Mouse (Mus musculus): ENCODE results near the gene Nmd3.
A peak's percentile ranks its signal among the peaks of the same experiment; 100 is the strongest.

Nmd3 gene

DNA sequence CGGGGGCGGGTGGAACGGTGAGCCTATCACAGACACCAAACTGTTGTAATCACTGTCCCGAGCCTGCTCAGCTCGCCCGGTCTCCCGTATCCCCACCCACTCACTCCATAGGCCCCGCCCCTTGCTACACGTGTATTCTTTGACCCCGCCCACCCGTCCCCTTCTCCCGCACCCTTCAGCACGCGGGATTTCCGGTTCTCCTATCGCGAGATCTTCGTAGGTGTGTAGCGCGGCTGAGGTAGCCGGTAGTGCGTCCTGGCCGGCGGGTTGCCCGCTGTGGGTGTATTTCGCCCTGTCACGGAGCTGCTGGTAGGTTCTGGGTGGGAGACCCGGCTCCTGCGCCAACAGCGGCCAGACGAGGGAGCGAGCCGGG is at the start of gene Nmd3:
Nmd3 (plus strand) TSS at position 172 of the 373 bp plus-strand sequence.
- DNase-seq (ENCODE audit: low read depth in 1 of 2, low spot score in 2 of 2) = peak; percentile 40 to 73

DNA sequence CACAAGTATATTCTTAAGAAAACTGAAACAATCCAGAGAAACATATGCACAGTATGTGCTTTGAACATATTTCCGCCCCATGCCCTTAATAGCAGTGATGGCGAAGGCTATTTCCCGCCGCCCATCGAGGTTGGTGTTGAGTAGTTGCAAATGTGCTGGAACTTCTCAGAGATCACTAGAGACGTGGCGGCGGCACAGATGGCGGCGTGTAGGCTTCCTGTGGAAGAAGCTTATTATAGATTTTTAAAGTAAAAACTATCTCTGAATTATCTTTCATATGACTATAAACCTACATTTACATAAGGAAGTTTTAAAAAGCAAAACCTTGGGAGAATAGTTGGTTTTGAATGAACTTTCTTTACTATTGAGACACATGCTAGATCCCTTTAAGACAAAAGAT is 48.4 kb upstream of the Nmd3 start:
- no peak for DNase-seq (ENCODE audit: low read depth in 1 of 2, low spot score in 2 of 2)

DNA sequence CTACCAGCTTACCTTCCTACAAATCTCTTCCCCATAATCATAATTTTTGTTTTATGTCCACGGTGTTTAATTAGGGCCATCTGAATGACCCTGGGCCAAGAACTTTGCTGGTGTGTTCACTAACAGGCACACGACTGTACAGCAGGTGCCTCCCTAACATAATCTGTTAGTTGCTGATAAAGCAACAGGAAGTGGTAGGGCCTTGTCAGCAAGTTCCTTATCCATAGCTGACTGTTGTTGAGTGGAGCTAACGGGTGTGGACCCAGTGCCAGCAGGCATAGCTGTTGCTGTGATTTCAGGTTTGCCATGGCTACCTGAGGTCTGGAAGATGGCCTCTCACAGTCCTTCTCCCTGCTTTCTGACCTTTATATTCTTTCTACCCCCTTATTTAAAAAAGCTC is 47.6 kb upstream of the Nmd3 start:
- DNase-seq (ENCODE audit: low read depth in 1 of 2, low spot score in 2 of 2) = no peak

DNA sequence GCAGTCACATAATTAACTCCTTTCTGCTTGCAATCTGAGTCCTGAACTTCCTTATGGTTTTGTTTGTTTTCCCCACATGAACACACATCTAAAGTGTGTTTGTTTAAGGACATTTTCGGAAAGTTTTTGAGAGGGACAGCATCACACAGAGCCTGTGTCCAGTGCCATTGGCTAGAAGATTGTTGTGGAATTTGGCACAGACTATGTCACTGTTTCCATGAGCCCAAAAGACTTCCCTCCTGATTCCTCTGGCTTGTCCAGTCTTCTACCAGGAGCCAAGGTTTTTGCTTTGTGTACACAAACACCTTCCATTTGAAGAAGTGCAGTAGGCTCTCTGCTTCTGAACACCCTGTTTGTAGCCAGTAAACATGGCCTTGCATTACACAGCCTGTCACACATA is 32.0 kb upstream of the Nmd3 start:
- no peak for DNase-seq (ENCODE audit: low read depth in 1 of 2, low spot score in 2 of 2)

DNA sequence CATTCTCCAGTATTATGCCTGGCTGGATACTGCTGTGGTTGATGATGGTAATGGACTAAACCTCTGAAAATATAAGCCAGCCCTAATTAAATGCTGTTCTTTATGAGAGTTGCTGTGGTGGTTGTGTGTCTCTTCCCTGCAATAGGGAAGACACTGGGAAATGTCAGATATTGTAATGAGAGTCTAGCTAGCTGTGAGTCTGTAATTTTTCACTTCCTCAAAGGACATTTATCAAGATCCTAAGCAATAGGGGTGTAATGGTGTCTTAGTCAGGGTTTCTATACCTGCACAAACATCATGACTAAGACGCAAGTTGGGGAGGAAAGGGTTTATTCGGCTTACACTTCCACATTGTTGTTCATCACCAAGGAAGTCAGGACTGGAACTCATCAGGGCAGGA is 30.8 kb upstream of the Nmd3 start:
- no peak for DNase-seq (ENCODE audit: low read depth in 1 of 2, low spot score in 2 of 2)

DNA sequence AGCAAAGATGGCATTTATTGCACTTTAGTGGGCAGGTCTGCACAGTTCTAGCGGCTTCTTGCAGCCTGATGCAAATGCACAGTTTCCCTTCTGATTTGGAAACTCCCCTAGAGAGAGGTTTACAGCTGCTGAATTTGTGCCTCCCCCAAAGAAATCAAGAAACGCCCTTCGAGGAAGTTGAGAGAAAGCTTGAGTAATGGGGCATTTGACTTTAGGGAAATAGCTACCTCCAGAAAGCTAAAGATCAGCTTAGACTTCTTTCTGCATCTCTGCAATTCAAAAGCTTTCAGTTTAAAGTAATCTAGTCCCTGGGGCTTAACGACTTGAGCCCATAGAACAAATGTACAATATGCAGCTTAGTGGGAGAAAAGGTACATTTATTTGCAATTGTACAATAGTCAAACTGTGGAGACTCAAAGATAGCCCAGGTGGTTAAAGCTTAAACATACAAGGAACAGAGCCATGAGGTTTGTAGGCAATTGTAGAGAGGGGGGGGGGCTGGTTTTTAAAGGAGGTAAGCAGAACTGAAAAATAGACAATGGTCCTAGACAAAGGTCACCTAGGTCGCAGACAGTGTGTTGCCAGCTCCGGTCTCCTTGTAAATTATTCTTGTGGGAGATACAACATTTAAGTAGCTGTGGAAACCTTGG is 21.8 kb upstream of the Nmd3 start:
- DNase-seq (ENCODE audit: low read depth in 1 of 2, low spot score in 2 of 2) = peak; percentile 6 to 17

DNA sequence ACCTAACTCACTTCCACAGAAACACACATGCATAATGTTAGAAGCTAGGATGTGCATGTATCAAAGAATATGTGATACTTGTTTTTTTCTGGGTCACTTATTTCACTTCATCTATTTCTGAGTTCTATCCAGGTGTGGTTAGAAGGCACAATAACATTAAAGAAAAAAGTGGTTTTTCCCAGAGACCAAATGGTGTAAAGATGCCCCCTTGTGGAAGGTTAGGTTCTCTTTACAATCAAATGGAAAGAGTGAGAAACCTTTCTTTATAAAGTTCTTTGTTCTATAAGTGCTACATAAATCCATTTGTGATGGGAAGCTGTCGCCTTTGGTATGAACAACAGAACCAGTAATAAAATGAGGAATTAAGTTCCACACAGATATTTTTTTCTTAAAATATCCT is 19.9 kb upstream of the Nmd3 start:
- DNase-seq (ENCODE audit: low read depth in 1 of 2, low spot score in 2 of 2) = no peak

DNA sequence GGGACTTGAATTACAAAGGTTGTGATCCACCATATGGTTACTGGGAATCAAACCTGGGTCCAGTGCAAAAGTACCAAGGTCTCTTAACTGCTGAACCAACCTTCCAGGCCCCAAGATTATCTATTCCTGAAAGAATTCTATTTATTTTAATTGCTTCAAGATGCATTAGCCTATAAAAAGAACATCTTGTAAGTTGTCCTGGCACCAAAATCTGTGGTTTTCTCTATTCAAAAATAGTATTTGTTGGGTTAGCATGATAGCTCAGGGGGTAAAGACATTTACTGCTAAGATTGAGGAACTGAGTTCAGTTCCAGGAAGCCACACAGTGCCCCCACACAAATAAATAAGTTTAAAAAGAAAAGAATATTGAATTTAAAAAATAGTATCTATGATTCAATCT is 19.4 kb upstream of the Nmd3 start:
- no peak for DNase-seq (ENCODE audit: low read depth in 1 of 2, low spot score in 2 of 2)

DNA sequence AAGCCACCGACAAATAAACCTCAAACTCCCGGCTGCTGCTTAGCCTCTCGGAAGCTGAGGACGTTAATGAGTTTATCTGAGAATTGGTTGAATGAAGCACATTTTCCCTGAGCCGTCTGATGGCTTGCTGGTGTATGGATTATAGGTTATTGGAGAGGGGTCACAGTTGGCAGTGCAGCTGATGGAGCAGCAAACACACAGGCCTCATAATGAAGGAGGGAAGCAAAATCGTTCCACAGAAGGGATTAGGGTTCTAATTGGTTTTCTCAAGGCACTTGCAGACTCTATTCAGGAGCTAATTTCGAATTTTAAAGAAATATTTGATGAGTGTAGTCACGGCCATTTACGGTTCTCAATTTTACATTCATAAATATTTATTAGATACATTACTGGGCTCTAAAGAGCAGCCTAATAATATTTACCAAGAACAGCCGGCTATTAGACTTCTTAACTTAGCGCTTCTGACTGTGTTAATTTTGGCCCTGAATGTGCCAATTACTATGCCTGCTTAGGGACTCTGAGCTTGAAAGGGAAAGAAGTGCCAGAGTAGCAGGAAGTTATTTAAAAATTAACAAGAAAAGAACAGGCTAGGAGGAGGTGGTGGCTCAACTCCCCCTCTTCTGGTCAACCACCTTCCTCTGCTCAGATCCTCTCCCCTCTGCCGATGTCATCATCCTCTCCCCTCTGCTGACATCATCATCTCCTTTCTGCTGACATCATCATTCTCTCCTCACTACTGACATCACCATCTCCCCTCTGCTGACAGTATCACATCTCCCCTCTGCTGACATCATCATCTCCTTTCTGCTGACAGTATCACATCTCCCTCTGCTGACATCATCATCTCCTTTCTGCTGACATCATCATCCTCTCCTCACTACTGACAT is 12.5 kb upstream of the Nmd3 start:
- no peak for DNase-seq (ENCODE audit: low read depth in 1 of 2, low spot score in 2 of 2)

DNA sequence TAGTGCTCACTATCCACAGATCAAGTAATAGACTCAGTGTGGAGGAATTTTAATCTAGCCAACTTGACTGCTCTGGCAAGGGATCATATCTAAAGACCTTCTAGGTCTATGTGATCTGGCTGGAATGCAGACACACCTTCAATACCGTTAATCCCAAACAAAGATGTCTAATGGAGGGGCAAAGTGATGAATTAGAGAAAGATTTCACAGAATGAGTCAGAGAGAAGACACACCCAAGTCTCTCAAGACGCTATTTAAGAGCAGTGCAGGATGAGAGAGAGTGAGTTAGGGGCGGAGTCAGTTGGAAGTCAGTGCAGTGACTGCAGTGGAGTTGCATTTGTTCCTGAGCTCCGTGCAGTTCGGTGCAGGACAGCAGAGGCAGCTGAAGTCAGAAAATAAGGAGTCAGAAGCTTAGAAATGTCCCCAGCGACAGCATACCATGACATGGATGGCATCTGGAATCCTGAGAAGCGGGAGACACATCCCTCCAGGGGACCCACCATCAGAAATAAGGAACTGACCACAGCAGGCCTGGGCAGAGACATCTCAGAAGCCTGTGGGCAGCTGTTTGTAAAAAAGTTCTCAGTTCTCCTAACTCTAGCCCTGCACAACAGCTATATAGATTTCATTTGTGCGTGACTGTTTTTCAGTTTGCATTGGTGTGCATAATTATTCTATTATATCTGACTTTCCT is 9.7 kb upstream of the Nmd3 start:
- DNase-seq (ENCODE audit: low read depth in 1 of 2, low spot score in 2 of 2) = no peak

DNA sequence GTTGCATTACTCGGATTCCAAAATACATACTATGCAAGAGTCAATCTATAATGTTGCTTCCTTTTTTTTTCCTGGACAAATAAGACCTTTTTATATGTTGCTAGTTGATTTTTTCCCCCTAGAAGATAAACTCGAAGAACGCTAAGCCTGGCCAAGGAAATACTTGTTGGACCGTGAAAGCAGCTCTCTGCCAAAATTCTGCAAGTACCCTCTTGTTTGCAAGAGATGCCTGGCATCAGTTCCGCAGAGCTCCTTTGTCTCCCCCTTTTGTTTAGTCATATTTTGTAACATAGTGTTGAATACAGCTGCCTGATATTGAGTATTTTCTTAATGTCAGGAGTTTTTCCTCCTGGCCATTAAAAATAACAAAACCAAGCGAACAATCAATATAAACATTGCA is 4.3 kb upstream of the Nmd3 start:
- no peak for DNase-seq (ENCODE audit: low read depth in 1 of 2, low spot score in 2 of 2)

DNA sequence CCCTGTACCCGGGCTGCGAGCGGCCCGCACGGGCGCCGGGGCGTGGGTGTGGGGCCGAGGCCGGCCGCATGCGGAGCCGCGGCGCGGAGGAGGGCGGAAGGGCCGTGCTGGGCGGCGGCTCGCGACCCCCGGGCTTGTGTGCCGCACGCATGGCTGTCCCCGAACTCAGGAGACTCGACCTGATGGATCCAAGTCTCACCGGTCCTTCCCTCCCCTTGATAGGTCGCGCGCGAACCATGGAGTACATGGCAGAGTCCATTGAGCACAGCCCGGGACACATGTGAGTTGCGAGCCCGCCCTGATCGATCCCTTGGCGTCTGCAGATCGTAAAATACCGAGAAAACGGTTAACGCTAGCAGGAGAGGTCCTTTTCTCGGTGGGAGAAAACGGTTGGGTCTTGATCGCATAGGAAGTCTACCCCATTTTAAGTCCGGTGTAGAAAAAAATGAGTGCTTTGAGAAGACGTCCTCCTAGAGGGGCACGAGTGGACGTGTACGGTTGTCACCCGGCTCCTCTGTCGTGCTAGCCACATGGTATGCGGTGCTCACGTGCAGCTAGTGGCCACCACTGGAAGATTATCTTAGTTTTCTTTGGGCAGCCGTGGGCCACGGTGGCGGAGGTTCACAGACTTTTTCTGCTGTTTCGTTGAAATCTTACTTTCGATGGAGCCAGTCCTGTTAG is 542 bp downstream of the Nmd3 start:
- peak in 1 of 2 experiments; percentile 22 for DNase-seq (ENCODE audit: low read depth in 1 of 2, low spot score in 2 of 2)

DNA sequence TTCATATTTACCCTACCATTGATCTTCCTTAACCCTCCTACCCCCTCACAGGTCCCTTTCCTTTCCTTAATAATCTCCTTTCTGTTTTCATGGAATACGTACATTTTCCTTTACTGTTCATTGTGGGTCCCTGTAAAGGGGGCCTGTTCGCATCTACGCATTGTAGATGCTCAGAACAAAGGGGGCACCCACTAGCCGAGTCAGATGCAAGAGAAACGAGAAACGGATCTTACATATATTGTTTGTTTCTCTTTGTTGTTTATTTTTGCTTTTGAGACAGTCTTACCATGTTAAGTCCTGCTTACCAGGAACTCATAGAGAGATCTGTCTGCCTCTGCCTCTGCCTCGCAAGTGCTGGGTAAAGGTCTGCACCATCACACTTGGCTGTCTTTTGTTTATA is 1.4 kb downstream of the Nmd3 start:
- DNase-seq (ENCODE audit: low read depth in 1 of 2, low spot score in 2 of 2) = no peak

DNA sequence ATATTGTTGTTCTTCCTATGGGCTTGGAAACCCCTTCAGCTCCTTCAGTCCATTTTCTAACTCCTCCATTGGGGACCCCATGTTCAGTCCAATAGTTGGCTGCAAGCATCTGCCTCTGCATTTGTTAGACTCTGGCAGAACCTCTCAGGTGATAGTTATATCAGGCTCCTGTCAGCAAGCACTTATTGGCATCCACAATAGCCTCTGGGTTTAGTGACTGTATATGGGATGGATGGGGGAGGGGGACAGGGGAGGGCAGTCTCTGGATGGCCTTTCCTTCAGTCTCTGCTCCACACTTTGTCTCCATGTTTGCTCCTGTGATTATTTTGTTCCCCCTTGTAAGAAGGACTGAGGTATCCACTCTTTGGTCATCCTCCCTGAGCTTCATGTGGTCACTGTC is 9.1 kb downstream of the Nmd3 start:
- no peak for DNase-seq (ENCODE audit: low read depth in 1 of 2, low spot score in 2 of 2)

DNA sequence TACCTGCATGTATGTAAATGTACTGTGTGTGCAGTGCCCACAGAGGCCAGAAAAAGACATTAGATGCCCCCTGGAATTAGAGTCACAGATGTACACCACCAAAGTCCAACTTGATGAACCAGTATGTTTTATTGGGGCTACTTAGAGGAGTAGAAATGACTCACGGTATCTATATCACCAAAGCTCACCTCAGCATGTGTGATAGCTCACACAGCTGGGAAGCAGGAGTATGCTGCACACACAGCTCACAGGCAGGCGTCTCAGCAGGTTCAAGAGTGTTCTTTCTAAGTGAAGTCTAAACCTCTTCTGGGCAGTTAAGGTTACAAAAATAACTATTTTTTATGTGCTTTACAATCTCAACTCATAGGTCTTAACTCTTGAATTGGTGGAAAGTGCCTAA is 12.2 kb downstream of the Nmd3 start:
- DNase-seq (ENCODE audit: low read depth in 1 of 2, low spot score in 2 of 2) = no peak

DNA sequence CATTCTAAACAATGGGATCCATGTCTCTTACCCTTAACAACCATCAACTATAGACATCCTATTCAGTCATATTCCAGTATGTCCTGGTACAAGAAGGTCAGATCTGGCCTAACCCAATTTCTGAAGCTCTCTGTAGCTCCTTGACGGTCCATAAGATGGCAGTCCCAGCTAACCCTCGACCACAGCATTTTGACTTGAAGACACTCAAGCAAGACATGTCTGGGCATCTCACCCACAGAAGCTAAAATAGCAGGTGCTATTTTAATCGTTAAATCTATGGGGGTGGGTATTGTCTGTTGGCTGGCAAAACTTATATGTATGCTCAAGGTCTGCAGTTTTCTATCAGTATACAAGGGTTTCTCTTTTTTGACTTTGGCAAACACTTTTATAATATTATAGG is 33.4 kb downstream of the Nmd3 start:
- DNase-seq (ENCODE audit: low read depth in 1 of 2, low spot score in 2 of 2) = no peak

DNA sequence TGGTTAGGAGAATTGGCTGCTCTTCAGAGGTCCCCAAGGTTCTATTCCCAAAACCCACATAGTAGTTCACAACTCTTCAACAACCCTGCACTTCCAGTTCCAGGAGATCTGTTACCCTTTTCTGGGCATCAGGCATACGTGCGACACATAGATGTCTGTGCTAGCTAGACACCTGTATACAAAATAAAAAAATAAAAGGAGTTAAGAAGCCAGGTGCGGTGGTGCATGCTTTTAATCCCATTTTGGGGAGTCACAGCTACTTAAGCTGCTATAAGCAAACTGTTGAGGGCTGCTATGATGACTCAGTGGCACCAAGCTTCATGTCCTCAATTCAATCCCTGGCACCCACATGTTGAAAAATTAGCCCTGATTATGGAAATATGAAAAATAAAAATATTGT is 34.2 kb downstream of the Nmd3 start:
- DNase-seq (ENCODE audit: low read depth in 1 of 2, low spot score in 2 of 2) = no peak

DNA sequence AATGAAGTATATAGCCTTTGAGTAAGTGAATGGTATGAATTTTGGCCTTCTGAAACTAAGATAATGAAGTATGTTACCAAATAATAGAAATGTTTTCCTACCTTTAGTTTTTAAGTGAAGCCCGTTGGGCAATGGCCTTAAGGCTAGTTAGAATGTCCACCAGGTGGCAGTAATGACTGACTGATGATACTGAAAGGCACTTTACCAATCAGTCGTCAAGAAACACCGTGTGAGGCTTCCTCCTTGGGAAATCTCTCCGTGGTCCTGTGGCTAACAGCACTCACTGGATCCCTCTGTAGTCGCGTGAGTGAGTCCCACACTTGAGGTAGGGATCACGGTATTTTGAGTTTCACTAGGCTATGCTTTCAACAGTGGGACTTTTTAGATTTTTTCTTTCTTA is 34.7 kb downstream of the Nmd3 start:
- peak; percentile 9 to 19 for DNase-seq (ENCODE audit: low read depth in 1 of 2, low spot score in 2 of 2)

DNA sequence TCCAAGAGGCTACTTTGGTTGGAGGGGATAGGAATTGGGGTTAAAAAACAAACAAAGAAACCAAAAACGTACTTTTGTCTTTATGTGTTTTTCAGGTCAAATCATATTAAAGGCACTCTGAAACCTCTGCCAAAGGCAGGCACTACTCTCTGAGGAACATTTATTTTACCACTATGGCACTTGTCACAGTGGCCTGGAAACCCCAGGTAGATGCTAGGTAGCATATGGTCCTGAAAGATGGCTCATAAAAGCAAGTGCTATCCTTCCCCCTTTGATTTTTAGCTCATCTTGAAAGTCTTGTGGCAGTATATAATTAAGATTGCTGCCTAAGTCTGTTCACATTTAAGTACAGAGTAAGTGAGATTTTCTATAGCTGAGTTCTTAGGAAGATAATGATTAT is 35.7 kb downstream of the Nmd3 start:
- no peak for DNase-seq (ENCODE audit: low read depth in 1 of 2, low spot score in 2 of 2)

DNA sequence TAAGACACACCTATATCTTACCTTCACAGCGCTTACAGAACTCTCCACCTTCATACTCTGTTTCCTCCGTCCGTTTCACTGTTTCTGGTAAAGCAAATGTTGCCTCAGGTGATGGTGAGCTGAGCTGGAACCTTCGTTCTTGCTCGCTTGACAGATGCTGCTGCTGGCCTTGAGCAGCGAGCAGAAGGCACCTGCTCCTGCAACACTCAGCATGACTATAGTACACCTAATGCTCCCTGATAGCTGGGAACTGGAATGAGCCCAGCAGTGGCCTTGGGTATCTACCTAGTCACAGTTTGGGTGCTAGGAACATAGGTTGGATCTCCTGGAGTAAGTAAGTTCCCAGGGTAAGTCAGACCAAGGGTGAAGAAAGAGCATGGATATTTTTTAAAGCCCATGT is 38.3 kb downstream of the Nmd3 start:
- DNase-seq (ENCODE audit: low read depth in 1 of 2, low spot score in 2 of 2) = no peak

DNA sequence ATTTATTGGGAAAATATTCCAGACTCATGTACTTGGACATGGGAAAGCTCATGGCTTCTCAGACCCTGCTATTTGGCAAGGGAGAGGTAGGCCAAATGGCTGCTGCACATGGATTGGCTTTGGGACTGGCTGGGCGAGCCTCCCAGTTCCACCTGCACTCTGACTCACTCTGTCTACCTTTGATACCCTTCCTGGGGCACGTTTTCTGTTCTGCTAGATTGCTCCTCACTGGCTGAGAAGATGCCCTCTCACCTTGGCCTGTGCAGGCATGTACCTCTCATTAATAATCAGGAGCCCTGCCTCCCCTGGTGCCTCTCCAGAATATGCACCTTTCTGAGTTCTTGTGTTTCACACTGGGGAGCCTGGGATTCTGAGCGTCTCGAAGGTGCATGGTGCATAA is 39.4 kb downstream of the Nmd3 start:
- DNase-seq (ENCODE audit: low read depth in 1 of 2, low spot score in 2 of 2) = no peak
